Mouse (Mus musculus) myocyte (in vitro differentiated cells): ENCODE results near the gene Car14.

Experiments used
- CEBPB ChIP-seq: IDR thresholded peaks from 2 replicates; pipeline ENCODE4 v1.6.1; 2011; ENCODE audit warnings: mild to moderate bottlenecking, moderate library complexity; ENCODE audit not compliant: poor library complexity, insufficient read depth, severe bottlenecking
- E2F4 ChIP-seq: IDR thresholded peaks from one replicate; pipeline ENCODE4 v1.6.1; 2011; ENCODE audit warnings: mild to moderate bottlenecking, control low read depth, moderate library complexity; ENCODE audit not compliant: insufficient read depth
- MAX ChIP-seq: IDR thresholded peaks from one replicate; pipeline ENCODE4 v1.6.1; 2011; ENCODE audit warnings: low read depth, mild to moderate bottlenecking, control low read depth
- MYOD1 ChIP-seq, 3 experiments: IDR thresholded peaks; one replicate each; pipeline ENCODE4 v1.6.1; 2011; ENCODE audit warnings: control low read depth in 2 of 3, low read depth in 2 of 3, mild to moderate bottlenecking in 2 of 3, moderate library complexity in 1 of 3; ENCODE audit not compliant: insufficient read length in 2 of 3, control insufficient read depth in 1 of 3
- MYOG ChIP-seq, 3 experiments: IDR thresholded peaks; one replicate each; pipeline ENCODE4 v1.6.1; 2011; ENCODE audit warnings: control low read depth in 2 of 3, low read depth in 2 of 3, mild to moderate bottlenecking in 2 of 3; ENCODE audit not compliant: insufficient read length in 2 of 3, control insufficient read depth in 1 of 3, insufficient read depth in 1 of 3
- POLR2A ChIP-seq: IDR thresholded peaks from one replicate; pipeline ENCODE4 v1.6.1; 2011; ENCODE audit warnings: low read depth, mild to moderate bottlenecking, control low read depth, moderate library complexity; ENCODE audit not compliant: insufficient read length
- USF1 ChIP-seq: IDR thresholded peaks from one replicate; pipeline ENCODE4 v1.6.1; 2011; ENCODE audit warnings: low read depth, mild to moderate bottlenecking, control low read depth, moderate library complexity

DNA sequence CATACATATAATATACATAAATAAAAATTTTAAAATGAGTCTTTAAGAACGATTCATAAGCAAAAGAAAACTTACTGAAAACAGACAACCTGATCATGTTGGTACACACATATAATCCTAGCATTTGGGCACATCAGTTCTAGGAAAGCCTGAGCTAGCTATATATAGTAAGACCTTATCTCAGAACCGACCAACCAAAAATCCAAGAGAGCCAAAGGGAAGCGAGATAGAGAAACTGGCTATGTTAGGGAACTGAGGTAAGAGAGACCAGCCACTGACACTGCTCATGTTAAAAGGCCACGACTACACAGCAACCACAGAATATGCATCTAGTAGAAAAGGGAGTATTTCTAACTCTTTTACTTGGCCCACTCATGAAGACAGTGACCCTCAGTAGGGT is 53.9 kb downstream of the Car14 start:
- TF ChIP-seq POLR2A (no peak), USF1 (no peak), CEBPB (no peak), MYOG (IDR thresholded peaks at IDR 0.05; ENCODE audit: control insufficient read depth in 1 of 3, insufficient read depth in 1 of 3, insufficient read length in 2 of 3, low read depth in 2 of 3) (no peak), MAX (no peak), MYOD1 (IDR thresholded peaks at IDR 0.05; ENCODE audit: control insufficient read depth in 1 of 3, insufficient read length in 2 of 3, low read depth in 2 of 3) (no peak), E2F4 (no peak)
